Mouse (Mus musculus): ENCODE data around the gene Nemp2.

DNA sequence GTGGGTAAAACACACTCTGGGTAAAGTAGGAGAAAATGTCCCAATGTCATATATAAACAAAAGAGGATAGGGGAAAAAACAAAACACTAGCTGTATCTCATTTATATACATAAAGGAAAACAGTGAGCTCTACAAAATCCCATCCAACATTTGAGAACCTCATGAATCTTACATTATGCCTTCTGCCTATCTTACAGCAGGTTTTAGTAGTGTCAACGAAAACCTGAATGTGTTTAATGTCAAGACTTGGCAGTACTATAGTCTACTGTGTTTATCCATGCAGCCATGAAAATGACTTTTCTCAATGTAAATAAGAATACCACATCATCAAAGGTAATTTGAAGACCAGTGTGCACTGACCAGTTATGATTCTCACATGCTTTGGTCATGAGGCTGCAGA lies 39.4 kb downstream of the Nemp2 start:
- no peak for TF ChIP-seq GATA1 (IDR thresholded peaks at IDR 0.05; ENCODE audit: borderline replicate concordance, low read length)
- TF ChIP-seq FLI1 (IDR thresholded peaks at IDR 0.05; ENCODE audit: low read length), result no peak

Measured in megakaryocyte, embryonic 14.5 days (primary cell).